Mouse (Mus musculus) mammary gland, adult 2 months (tissue): ENCODE data around the gene Map3k21. TPM values are rescaled to one million over a fixed set of nuclear protein-coding genes. Genes with fewer than 3 reads are reported as not detected.

ENCODE experiments used
- polyA plus RNA-seq: library from polyadenylated mRNA; depleted of rRNA; stranded (reverse); fragments of >200 nt; gene quantifications from 2 replicates; pipeline ENCODE4 v1.2.3, GENCODE M21; 2012; ENCODE audit warnings: low replicate concordance; rRNA removed

Map3k21 gene
- polyA plus RNA-seq = 1.1 and 1.5 TPM in 2 replicates

DNA sequence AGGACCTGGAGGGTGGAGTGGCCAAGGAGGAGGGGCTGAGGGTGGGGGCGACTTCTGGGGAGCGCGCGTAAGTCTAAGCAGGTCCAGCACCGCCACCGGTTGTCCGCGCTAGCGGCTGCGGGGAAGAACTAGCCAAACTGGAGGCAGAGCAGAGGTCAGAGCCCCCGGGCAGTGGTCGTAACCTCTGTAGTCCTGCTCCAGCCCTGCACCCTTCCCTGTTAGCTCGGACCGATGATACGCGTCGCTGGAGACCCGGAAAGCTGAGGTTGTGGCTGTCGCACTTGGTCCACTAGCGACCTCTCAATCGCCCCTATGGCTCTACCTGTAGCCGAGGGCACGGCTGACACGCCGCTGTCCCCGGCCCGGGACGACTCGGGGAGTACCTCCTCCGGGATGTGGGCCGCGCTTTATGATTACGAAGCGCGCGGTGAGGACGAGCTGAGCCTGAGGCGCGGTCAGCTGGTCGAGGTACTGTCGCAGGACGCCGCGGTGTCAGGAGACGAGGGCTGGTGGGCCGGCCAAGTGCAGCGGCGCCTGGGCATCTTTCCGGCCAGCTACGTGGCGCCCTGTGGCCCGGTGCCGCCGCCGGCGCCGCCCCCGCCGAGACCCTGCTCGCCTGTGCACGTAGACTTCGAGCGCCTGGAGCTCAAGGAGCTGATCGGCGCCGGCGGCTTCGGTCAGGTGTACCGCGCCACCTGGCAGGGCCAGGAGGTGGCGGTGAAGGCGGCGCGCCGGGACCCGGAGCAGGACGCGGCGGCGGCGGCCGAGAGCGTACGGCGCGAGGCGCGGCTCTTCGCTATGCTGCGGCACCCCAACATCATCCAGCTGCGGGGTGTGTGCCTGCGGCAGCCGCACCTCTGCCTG is at the start of gene Map3k21:
Map3k21 (plus strand) TSS at position 86 of the 864 bp plus-strand sequence.

DNA sequence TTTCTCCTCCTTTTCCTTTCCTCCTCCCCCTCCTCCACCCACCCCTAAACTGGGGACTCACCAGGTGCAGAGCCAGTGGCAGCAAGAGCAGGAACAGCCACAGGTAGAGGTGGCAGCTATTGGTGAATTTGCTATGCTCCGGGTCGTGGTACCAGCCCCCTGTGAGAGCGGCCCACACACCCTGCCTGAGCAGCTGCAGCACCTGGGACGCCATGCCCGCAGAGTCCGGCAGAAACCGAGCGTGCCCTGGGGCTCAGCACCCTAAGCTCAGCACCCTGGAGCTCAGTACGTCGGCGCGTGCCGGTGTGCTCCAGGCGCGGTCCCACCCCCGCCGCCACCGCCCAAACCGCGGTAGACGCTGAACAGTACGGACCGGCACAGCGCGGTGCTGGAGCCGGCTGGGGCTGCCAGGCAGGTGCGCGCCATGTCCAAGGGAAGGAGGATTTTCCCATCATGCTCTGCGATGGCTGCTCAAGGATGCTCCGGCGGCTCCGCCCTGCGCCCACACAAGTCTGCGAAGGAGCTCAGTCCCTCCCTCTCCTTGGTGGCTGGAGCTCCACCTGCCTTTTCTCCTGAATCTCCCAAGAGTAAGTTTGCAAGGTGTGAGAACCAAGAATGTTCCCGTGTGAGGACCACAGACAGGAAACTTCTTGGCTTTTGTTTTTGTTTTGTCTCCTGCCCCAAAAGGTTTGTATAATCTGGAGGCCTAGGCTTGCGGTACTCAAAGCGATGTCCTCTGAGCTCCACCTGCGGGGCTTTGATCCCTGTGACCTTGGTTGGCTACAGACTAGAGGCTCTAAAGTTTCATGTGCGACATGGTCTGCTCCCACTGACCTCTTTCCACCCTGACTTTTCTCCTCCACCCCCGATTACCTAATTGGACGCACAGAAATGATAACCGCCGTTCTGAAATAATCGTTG is 12.1 kb upstream of the Map3k21 start, which contains the start of gene Pcnx2:
Pcnx2 (minus strand) TSS at position 450 of the 921 bp plus-strand sequence.

DNA sequence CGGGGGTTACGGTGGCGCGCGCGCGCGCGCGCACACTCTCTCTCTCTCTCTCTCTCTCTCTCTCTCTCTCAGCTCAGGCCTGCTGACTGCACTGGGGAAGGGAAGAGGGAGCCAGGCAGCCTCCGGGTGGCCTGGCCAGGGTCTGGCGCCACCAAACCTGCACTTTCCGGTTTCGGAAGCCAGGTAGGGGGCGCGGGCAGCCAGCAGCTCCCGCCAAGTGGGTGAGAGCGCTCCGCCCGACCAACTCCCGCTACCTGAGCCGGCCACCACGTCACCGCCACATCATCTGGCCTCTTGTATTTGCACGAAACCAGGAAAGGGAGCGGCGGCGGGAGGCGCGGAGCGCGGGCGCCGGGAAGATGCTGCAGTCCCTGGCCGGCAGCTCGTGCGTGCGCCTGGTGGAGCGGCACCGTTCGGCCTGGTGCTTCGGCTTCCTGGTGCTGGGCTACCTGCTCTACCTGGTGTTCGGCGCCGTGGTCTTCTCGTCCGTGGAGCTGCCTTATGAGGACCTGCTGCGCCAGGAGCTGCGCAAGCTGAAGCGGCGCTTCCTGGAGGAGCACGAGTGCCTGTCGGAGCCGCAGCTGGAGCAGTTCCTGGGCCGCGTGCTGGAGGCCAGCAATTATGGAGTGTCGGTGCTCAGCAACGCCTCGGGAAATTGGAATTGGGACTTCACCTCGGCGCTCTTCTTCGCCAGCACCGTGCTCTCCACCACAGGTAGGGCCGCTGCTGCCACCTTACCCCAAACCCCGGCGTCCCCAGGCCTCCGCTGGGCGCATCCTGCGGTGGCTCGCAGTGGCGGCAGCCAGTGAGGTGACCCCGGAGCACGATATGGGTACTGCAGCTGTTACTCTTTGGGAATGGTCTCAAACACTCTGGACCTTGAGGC is 85.1 kb downstream of the Map3k21 start, which contains the start of gene Kcnk1:
Kcnk1 (plus strand) TSS at position 70 of the 886 bp plus-strand sequence.

Other genes starting within 250 kb of the Map3k21 start
- 1.0 and 1.9 TPM in 2 replicates for gene Map10, start 240.6 kb upstream of the Map3k21 start, polyA plus RNA-seq
- 20.2 and 23.7 TPM in 2 replicates for gene Ntpcr, start 180.5 kb upstream of the Map3k21 start, polyA plus RNA-seq
- 0.16 TPM in 1 of 2 replicates, not detected in the other for gene Pcnx2, start 12.1 kb upstream of the Map3k21 start, polyA plus RNA-seq
- gene Kcnk1, start 84.7 kb downstream of the Map3k21 start, polyA plus RNA-seq = 19.6 and 25.3 TPM in 2 replicates